Mouse (Mus musculus): ENCODE results near the gene Gm10638.

The Gm10638 gene

DNA sequence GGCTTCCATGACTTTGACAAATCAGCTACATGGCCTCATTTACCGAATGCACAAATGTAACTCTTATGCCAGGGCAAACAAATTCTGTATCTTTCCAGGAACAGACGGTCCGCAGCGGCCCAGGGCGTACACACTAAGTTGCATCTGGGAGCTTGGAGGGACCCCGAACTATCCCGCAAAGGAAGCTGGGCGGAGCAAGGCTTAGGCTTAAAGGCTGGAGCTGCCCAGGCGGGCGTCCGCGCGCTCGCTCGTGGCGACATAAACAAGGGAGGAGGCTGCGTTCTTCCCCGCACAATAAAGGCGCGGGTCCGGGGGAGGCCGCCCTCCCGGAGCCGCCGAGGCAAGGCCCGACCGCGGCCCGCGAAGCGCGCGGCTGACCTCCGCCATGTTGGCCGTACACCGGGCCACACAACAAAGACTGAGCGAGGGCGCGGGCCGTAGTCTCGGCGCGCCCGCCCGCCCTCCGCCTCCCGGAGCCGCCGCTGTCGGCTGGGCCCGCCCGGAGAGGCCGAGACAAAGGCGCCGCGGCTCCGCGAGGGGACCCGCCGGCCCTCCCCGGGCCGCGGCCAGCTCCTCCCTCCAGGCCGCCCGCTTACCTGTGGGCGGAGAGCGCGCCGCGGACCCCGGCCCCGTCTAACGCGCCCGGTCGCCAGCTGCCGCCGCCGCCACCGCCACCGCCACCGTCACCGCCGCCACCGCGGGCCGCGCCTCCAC is at the start of gene Gm10638, which contains the start of gene Siah1a:
Gene Gm10638, plus strand, starts transcription at position 479 of the 714 bp plus-strand sequence.
Gene Siah1a, minus strand, starts transcription at position 714 of the 714 bp plus-strand sequence.
- in situ Hi-C loops (cut with MboI, MseI), result no loop called here

GRCm38 (mm10) chr8:86695703-86696102 is 49.8 kb upstream of the Gm10638 start:
- in situ Hi-C loops (cut with MboI, MseI), result no loop called here

DNA sequence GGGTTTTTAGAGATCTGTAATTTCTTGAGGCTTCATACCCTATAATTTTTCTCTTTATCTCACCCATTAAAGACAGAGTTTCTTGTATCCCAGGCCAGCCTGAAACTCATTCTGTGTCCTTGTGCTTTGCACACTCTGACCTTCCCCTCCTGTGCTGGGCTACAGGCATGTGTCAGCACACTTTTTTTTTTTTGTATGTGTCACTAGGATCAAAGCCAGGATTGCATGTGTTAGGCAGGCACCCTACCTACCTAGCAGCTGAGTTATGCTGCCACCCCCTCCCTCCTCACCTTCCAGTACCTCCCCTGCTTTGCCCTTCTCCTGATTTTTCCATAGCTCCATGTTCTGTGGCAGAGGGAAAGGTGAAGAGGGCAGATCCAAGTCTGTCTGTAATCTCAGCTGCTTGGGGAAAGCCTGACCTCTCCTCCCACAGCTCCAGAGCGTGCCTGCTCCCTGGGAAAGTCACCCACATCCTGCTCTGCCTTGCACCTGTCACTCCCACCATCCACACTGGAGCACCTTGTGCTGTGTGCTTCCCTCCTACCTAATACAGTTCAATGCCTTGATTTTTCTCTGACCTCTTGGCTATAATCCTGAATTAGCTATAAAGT is 46.6 kb upstream of the Gm10638 start:
- in situ Hi-C loops (cut with MboI, MseI), result no loop called here

DNA sequence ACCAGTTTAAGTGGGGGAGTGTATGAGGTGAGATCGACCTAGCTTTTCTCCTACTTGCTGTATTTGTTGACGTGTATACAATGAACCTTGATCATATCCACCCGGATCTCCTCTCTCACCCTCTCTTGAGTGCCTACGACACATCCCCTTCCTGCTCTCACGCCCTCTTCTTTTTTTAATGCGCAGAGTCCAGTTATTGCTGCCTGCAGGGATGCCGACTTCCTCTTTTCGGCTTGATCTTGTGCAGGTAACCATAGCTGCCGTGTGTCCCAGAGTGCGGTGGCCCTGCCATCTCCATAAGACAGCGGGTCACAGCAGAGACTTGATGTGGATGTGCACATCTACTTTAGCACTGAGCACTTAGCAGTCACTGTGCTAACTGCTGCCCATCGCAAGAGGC is 46.0 kb upstream of the Gm10638 start:
- in situ Hi-C loops (cut with MboI, MseI), result no loop called here

DNA sequence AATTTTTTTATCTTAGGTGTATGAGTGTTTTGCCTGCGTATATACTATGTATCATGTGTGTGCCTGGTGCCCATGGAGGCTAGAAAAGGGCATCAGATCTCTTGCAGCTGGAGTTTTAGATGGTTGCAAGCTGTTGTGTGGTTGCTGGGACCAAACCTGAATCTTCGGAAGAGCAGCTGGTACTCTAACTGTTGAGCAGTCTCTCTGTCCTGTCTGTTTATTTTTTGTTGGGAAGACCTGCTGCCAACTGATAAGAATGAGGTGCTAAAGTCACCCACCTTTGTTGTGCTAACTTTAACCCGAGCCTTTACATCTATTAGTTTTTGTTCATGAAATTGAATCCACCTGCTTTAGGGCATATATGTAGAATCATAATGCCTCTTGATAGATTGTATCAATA is 43.0 kb upstream of the Gm10638 start:
- in situ Hi-C loops (cut with MboI, MseI), result no loop called here

DNA sequence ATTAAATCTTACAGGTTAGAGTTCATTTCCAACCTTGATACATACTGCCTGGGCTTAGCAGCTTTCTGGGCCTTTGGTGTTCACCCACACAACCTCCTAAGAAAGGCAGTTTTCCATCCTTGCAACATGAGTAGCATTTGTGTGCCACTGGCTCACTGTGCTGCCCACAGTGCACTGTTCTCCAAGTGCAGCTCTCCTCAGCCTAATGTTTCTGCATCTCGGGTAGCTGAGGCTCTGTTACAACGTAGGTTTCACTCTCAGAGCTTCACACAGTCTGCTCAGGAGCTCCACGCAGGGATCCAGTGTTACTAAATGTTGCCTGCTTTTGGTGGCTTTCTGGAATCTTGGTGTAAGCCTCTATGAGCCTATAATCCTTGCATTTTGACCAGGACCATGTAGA is 40.2 kb upstream of the Gm10638 start:
- in situ Hi-C loops (cut with MboI, MseI), result no loop called here

GRCm38 (mm10) chr8:86706756-86707155 is 38.7 kb upstream of the Gm10638 start:
- in situ Hi-C loops (cut with MboI, MseI), result no loop called here

DNA sequence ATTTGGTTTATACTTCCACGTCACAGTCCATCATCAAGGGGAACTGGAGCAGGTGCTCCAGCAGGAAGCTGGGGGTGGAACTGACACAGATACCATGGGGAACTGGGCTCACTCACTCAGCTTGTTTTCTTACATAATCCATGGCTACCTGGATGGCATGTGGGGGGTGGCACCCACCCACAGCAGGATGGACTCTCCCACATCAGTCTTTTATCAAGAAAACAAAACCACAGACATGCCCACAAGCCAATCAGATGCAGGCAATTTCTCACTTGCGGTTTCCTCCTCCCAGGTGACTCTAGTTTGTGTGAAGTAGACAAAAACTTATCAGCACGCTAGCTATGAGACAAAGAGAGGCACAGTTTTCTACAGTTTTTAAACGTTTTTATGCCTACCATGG is 37.6 kb upstream of the Gm10638 start:
- in situ Hi-C loops (cut with MboI, MseI), result no loop called here

GRCm38 (mm10) chr8:86712594-86712993 is 32.9 kb upstream of the Gm10638 start:
- in situ Hi-C loops (cut with MboI, MseI), result no loop called here

- in situ Hi-C loops (cut with MboI, MseI), result no loop called here
Measured at GRCm38 (mm10) chr8:86713407-86714188, 31.9 kb upstream of the Gm10638 start.

DNA sequence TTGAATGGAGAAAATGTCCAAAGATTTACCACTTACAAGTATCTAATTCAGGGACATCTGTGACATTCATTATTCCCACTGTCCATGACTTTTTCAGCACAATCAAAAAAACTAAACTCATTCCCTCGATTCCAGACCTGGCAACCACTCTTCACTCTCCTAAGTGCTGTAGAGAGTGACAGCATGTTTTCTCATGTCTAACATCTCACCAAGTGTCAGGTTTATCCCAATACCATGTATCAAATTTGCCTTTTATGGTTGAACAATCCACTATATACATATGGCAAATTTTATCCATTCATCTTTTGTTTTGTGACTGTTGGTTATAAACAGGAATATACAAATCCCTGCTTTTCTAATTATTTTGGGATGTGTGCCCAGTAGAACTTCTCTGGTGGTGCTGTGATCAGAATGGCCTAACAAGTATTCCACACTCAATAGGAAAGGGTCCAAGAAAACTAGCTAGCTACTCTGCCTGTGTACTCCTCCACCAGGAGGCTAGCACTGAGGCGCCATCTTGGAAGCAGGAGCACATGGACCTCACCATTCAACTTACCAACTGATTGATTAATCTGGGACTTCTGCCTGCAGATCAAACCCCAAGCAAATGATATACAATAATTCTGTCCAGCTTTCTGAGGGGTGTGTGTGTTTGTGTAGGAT is 27.0 kb upstream of the Gm10638 start:
- in situ Hi-C loops (cut with MboI, MseI), result no loop called here

DNA sequence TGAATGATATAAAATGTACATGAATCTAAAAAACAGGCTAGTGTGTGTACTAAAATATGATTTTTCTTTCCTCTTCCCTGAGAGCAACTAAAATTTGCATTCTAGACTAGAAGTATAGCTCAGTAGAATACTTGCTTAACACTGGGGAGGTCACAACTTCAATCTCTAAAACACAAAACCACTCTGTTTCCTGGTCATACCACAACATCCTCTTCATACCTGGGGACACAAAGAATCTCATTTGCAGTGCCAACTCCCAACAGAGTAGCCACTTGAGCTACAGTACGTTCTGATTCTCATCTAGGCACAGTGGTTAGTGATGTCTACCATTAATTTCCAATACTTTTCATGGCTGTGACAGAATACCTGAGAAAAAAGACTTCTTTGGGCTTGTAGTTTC is 26.1 kb upstream of the Gm10638 start:
- in situ Hi-C loops (cut with MboI, MseI), result no loop called here

DNA sequence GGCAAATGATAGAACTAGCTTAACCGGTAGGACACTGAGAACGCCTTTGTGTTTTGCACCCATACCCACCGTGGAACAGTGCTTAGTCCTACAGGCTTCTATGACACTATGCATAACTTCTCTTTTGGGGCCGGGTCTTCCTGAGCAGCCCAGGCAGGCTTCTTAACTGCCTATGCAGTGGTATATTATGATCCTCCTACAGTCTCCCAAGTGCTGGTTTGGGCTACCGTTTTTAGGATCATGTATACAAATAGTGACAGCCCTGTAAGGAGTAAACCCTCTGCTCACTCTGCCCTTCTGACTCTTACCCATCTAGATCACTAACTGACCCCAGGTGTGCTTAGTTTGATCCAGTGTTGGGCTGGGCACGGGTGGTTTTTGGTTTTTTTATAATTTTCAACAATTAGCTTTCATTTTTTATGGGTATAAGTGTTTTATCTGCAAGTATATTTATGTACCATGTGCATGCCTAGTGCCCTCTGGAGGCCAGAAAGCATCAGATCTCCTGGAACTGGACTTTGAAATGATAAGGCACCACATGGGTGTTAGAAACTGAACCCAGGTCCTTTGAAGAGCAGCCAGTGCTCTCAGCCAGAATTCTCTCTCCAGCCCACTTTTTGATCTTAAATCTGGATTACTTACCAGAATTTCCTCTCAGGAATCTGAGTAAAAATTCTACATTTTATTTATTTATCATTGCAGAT is 24.6 kb upstream of the Gm10638 start:
- in situ Hi-C loops (cut with MboI, MseI), result no loop called here

GRCm38 (mm10) chr8:86721490-86721889 is 24.0 kb upstream of the Gm10638 start:
- in situ Hi-C loops (cut with MboI, MseI), result no loop called here

DNA sequence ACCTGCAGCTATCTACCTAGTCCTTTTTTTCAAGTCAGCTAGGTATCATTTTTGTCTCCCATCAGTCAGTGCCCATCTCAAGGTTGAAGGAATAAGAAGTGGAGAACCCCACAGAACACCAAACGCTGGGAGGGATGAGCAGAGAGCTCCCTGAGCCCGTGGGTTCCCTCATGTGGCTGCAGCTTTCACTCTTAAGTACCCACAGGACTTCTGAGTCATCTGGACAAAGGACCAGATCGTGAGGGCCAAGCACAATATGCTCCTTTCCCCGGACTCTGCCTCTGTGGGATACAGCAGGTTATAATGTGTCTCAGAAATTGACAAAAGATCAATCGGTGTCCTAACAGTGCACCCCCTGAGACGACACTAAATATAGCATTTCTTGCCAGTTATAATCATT is 18.5 kb upstream of the Gm10638 start:
- in situ Hi-C loops (cut with MboI, MseI), result no loop called here

GRCm38 (mm10) chr8:86728224-86728950 is 17.1 kb upstream of the Gm10638 start:
- in situ Hi-C loops (cut with MboI, MseI), result no loop called here

- in situ Hi-C loops (cut with MboI, MseI), result loop anchor here (5.0 kb wide), 1 partner anchor 93 kb away; no protein-coding TSS in a partner anchor
Measured at GRCm38 (mm10) chr8:86730303-86730702, 15.2 kb upstream of the Gm10638 start.

- in situ Hi-C loops (cut with MboI, MseI), result loop anchor here (5.0 kb wide), 1 partner anchor 94 kb away; no protein-coding TSS in a partner anchor
Measured at GRCm38 (mm10) chr8:86730860-86731259, 14.6 kb upstream of the Gm10638 start.

DNA sequence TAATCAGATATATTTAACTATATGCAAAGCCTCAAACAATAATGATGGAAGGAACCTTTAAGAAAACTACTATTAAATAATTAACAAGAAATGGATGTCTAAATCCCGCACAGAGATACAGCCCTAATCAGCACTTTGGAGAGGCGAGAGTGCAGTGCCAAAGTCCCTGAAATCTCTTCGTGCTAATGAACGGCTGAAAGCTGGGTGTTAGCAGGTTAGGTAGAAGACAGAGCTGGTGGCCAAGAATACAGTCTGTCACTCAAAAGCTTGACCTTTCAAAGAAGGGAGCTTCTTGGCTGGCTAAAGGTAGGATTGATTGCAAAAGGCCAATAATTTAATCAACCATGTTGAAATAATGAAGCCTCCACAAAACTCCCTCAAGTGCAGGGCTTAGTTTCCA is 11.3 kb upstream of the Gm10638 start:
- in situ Hi-C loops (cut with MboI, MseI), result loop anchor here (5.0 kb wide), 1 partner anchor 97 kb away; no protein-coding TSS in a partner anchor

DNA sequence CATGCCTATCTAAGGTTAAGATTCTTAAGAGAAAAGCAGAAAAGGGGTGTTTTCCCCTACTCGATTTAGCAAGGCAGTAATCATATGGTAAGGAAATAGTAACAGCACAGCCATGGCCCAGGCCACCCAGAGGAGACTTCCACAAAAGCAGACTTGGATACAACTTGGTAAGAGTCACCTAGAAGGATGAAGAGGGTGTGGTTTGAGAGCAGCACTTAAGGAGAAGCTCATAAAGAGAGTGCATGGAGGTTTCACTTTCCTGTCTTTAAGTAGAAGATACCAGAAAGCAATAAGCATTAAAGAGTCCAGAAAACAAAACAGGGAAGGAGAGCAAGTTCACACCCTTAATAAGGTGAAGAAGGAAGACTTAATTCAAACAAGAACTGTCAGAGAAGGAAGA is 10.5 kb upstream of the Gm10638 start:
- in situ Hi-C loops (cut with MboI, MseI), result loop anchor here (5.0 kb wide), 1 partner anchor 98 kb away; no protein-coding TSS in a partner anchor

Measured in T-helper 1 cell (primary cell).